9 mouse cellular contexts compared by ENCODE assay signal in the genomic region with DNA sequence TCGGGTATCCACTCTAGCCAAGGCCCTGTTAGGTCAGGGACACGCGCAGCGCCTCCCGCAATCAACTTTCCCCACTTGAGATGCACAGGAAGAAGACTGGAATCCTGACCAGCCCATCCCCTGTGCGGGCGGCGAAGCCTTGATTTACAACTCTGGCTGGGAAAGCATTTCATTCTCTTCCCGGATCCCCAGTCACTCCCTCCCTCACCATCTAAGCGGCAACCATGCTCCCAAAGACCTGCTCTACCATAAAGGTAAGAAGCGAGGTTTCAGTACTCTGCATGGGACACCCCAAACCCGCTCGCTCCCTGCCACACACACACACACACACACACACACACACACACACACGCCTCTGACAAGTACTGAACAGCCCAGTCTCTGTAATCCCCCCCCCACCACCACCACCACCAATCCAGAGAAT.
DNase-seq lines count a peak whose midpoint lies in the region; ATAC-seq and TF ChIP-seq lines count a peak whose summit lies in the region.
"Had no signal": no experiment of that assay in that cellular context is flagged by ENCODE, and none has a peak within 500 bp of the region (broad histone marks: within the 10 kb centered on the region; RNA-seq: fewer than 3 reads in every experiment).

No protein-coding gene starts in this region.

- H3K9ac ChIP-seq in ES-Bruce4 (ENCODE audit: low read depth, poor library complexity, severe bottlenecking), result peak overlapping the region; percentile 12
- peak overlapping the region; percentile 20 for H3K9ac ChIP-seq in embryonic facial prominence, embryonic 11.5 days (replicated peaks; ENCODE audit: low read length)
- peak overlapping the region; percentile 10; the same call in 1 of the 2 replicates for H3K9ac ChIP-seq in intestine, embryonic 14.5 days (ENCODE audit: low read length)
- peak overlapping the region; percentile 76 for H3K9ac ChIP-seq in midbrain, embryonic 16.5 days (ENCODE audit: low read depth, low read length)

- H3K4me3 ChIP-seq in ES-Bruce4 (ENCODE audit: low read depth, low read length), result peak overlapping the region; percentile 66
- peak overlapping the region; percentile 51 for H3K4me3 ChIP-seq in embryonic facial prominence, embryonic 11.5 days (ENCODE audit: low read depth, low read length)
- peak overlapping the region; percentile 40 for H3K4me3 ChIP-seq in intestine, embryonic 14.5 days (ENCODE audit: low read depth, low read length)
- peak overlapping the region; percentile 65 for H3K4me3 ChIP-seq in midbrain, embryonic 16.5 days (ENCODE audit: low read depth, low read length)

- no peaks in the 10 kb centered on the region for H3K27me3 ChIP-seq in ES-Bruce4 (ENCODE audit: control insufficient read depth, insufficient read depth, low read length, poor library complexity, severe bottlenecking)
- H3K27me3 ChIP-seq in embryonic facial prominence, embryonic 11.5 days (ENCODE audit: control insufficient read depth, insufficient read depth, low read length), result 0 out of 2 replicates have a peak, but pooled peaks cover 4% of the 10 kb centered on the region
- H3K27me3 ChIP-seq in intestine, embryonic 14.5 days (replicated peaks; ENCODE audit: control insufficient read depth, insufficient read depth, low read length), result no peaks in the 10 kb centered on the region
- no peaks in the 10 kb centered on the region for H3K27me3 ChIP-seq in midbrain, embryonic 16.5 days (ENCODE audit: control insufficient read depth, insufficient read depth, low read depth, low read length)

- no peak overlapping the region for H3K27ac ChIP-seq in ES-Bruce4 (ENCODE audit: insufficient read depth, low read length)
- H3K27ac ChIP-seq in embryonic facial prominence, embryonic 11.5 days (replicated peaks; ENCODE audit: low read depth, low read length), result no peak overlapping the region
- H3K27ac ChIP-seq in intestine, embryonic 14.5 days (ENCODE audit: low read depth), result no peak overlapping the region
- H3K27ac ChIP-seq in midbrain, embryonic 16.5 days (ENCODE audit: low read length), result peak overlapping the region; percentile 83

- no peaks in the 10 kb centered on the region for H3K4me1 ChIP-seq in ES-Bruce4 (ENCODE audit: control insufficient read depth, insufficient read depth, low read length)
- peaks cover 5% of the 10 kb centered on the region; the same call in 1 of the 2 replicates for H3K4me1 ChIP-seq in embryonic facial prominence, embryonic 11.5 days (ENCODE audit: control insufficient read depth, insufficient read depth, low read length)
- H3K4me1 ChIP-seq in intestine, embryonic 14.5 days (replicated peaks; ENCODE audit: control insufficient read depth, insufficient read depth, low read length), result peaks cover 12% of the 10 kb centered on the region
- H3K4me1 ChIP-seq in midbrain, embryonic 16.5 days (ENCODE audit: control insufficient read depth, insufficient read depth, low read length), result peaks cover 18% of the 10 kb centered on the region

- ATAC-seq in embryonic facial prominence, embryonic 11.5 days (replicated peaks; ENCODE audit: insufficient number of reproducible peaks, low FRiP score, low TSS enrichment, low read depth), result peak; percentile 7; the same call in 1 of the 2 replicates
- peak; percentile 45 for ATAC-seq in intestine, embryonic 14.5 days (replicated peaks; ENCODE audit: low FRiP score, low TSS enrichment, low read depth)
- peak; percentile 51 for ATAC-seq in midbrain, embryonic 16.5 days
- ATAC-seq: Patski had no signal

- H3K9me3 ChIP-seq in ES-Bruce4 (replicated peaks; ENCODE audit: control insufficient read depth, insufficient read depth, low read length, poor library complexity, severe bottlenecking), result no peaks in the 10 kb centered on the region
- H3K9me3 ChIP-seq in embryonic facial prominence, embryonic 11.5 days (replicated peaks; ENCODE audit: control insufficient read depth, low read length), result no peaks in the 10 kb centered on the region
- no peaks in the 10 kb centered on the region for H3K9me3 ChIP-seq in intestine, embryonic 14.5 days (ENCODE audit: control insufficient read depth, low read length)
- H3K9me3 ChIP-seq in midbrain, embryonic 16.5 days (replicated peaks; ENCODE audit: control insufficient read depth, low read length, poor library complexity, severe bottlenecking), result no peaks in the 10 kb centered on the region

- TF ChIP-seq POLR2A in ES-Bruce4 (IDR thresholded peaks at IDR 0.05; ENCODE audit: insufficient read depth, low read length), result no peak

- no peak for TF ChIP-seq EP300 in ES-Bruce4 (IDR thresholded peaks at IDR 0.05; ENCODE audit: insufficient read depth, low read depth, low read length)

- no peaks in the 10 kb centered on the region for H3K36me3 ChIP-seq in ES-Bruce4 (ENCODE audit: control insufficient read depth, insufficient read depth, low read length, poor library complexity, severe bottlenecking)
- no peaks in the 10 kb centered on the region for H3K36me3 ChIP-seq in embryonic facial prominence, embryonic 11.5 days (replicated peaks; ENCODE audit: control insufficient read depth, insufficient read depth, low read depth, low read length)
- H3K36me3 ChIP-seq in intestine, embryonic 14.5 days (ENCODE audit: control insufficient read depth, insufficient read depth, low read length), result no peaks in the 10 kb centered on the region
- H3K36me3 ChIP-seq in midbrain, embryonic 16.5 days (ENCODE audit: control insufficient read depth, insufficient read depth, low read length), result no peaks in the 10 kb centered on the region

- peak; percentile 94 for DNase-seq in heart, adult 11 months
- no peak for DNase-seq in heart, adult 9 months (ENCODE audit: low spot score in 2 of 2)
- DNase-seq in embryonic facial prominence, embryonic 11.5 days (ENCODE audit: low spot score), result no peak
- peak; percentile 70 for DNase-seq in intestine, embryonic 14.5 days (ENCODE audit: low spot score)
- DNase-seq in T-cell, adult 2 months (ENCODE audit: low spot score), result no peak
- DNase-seq in lung, postnatal 25 days (ENCODE audit: low spot score), result no peak

- peak overlapping the region; percentile 84 for H3K4me2 ChIP-seq in embryonic facial prominence, embryonic 11.5 days (ENCODE audit: low read depth, low read length)
- peak overlapping the region; percentile 72 for H3K4me2 ChIP-seq in intestine, embryonic 14.5 days (ENCODE audit: low read length)
- peak overlapping the region; percentile 84 for H3K4me2 ChIP-seq in midbrain, embryonic 16.5 days (ENCODE audit: low read length)

- no peak for TF ChIP-seq CTCF in ES-Bruce4 (IDR thresholded peaks at IDR 0.05; ENCODE audit: low read depth, low read length)

- 2% methylated on average over 14 of the region's 14 CpGs for WGBS in embryonic facial prominence, embryonic 11.5 days
- WGBS in intestine, embryonic 14.5 days, result 0% methylated on average over 14 of the region's 14 CpGs
- WGBS in midbrain, embryonic 16.5 days, result 2% methylated on average over 13 of the region's 14 CpGs

Comparison
In these comparisons a context has a peak if more than half of its experiments do, and no peak if none do; other contexts are left out.
1. DNase-seq: peak in heart, adult 11 months (single experiment) and intestine, embryonic 14.5 days (single experiment); none in heart, adult 9 months (0 of 2), embryonic facial prominence, embryonic 11.5 days (single experiment), T-cell, adult 2 months (single experiment) and lung, postnatal 25 days (single experiment).
2. H3K9ac ChIP-seq: peak in every context shown above with its lines; median percentile 76 in midbrain, embryonic 16.5 days; 20 in embryonic facial prominence, embryonic 11.5 days; 12 in ES-Bruce4; 10 in intestine, embryonic 14.5 days.
3. Peak in every context shown above with its lines, with median percentiles within 50 percentile points of each other: H3K4me3 ChIP-seq, ATAC-seq and H3K4me2 ChIP-seq.